Mouse (Mus musculus): ENCODE results near the gene Cog1.

DNA sequence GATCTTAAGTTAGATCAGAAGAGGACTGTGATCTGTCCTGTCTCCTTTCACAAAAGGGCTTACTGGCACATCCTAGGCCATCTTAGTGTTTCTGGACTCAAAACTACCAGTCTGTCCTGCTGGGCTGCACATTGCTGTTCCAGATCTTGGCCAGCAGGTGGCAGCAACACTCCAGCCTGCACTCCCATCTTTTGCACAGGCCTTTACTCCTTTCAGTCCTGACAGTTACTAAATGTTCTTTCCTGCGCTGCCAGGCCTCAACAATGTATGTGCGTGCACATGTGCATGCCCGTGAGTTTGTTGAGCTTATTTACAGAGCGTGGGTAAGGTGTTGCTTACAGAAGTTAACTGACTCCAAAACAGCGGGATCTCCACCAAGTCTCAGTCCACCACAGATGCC lies 54.8 kb downstream of the Cog1 start:
- TF ChIP-seq GATA1 (IDR thresholded peaks at IDR 0.05; ENCODE audit: low read length) (no peak), TAL1 (IDR thresholded peaks at IDR 0.05; ENCODE audit: low read length) (no peak)
